Mouse (Mus musculus) intestine, postnatal 0 days (tissue): Measurements from ENCODE around the gene Abcc5. TPM values are rescaled to one million over a fixed set of nuclear protein-coding genes. Genes with fewer than 3 reads are reported as not detected.

Experiments used
- ATAC-seq: fragments of 200-750 bp; cut with Nextera tagmentation; 2 replicates; pipeline ENCODE4 v1.8.0; 2017; ENCODE audit warnings: mild to moderate bottlenecking, moderate TSS enrichment, moderate library complexity
- H3K27ac ChIP-seq: fragments of 300-500 bp; sonication (generic); 2 replicates; pipeline ENCODE4 v1.5.1; 2014; ENCODE audit warnings: mild to moderate bottlenecking, low read depth, low read length, moderate library complexity
- H3K27me3 ChIP-seq: fragments of 300-500 bp; sonication (generic); replicated peaks from 2 replicates; pipeline ENCODE4 v1.6.1; 2014; ENCODE audit warnings: low read length, mixed read lengths; ENCODE audit not compliant: control insufficient read depth, insufficient read depth
- H3K36me3 ChIP-seq: fragments of 300-500 bp; sonication (generic); 2 replicates; pipeline ENCODE4 v1.6.1; 2014; ENCODE audit warnings: mild to moderate bottlenecking, moderate library complexity; ENCODE audit not compliant: control insufficient read depth, insufficient read depth
- H3K4me1 ChIP-seq: fragments of 300-500 bp; sonication (generic); replicated peaks from 2 replicates; pipeline ENCODE4 v1.6.1; 2014; ENCODE audit warnings: antibody characterized with exemption, low read length, mixed read lengths; ENCODE audit not compliant: control insufficient read depth, insufficient read depth
- H3K4me2 ChIP-seq: fragments of 300-500 bp; sonication (generic); replicated peaks from 2 replicates; pipeline ENCODE4 v1.6.1; 2014; ENCODE audit warnings: low read depth, mild to moderate bottlenecking, moderate library complexity
- H3K4me3 ChIP-seq: fragments of 300-500 bp; sonication (generic); 2 replicates; pipeline ENCODE4 v1.5.1; 2014; ENCODE audit warnings: low read depth, low read length
- H3K9ac ChIP-seq: fragments of 300-500 bp; sonication (generic); 2 replicates; pipeline ENCODE4 v1.6.1; 2014; ENCODE audit warnings: mild to moderate bottlenecking, low read depth, low read length
- H3K9me3 ChIP-seq: fragments of 300-500 bp; sonication (generic); 2 replicates; pipeline ENCODE4 v1.6.1; 2016; ENCODE audit warnings: mixed run types; ENCODE audit not compliant: control insufficient read depth
- CTCF ChIP-seq: sonication (generic); IDR thresholded peaks from 2 replicates; pipeline ENCODE4 v1.5.1; 2016; ENCODE audit warnings: low read depth, mild to moderate bottlenecking, control low read depth, antibody characterized with exemption, moderate library complexity
- WGBS: fragments of 180-500 bp; shearing (Covaris S2); extraction: QIAGEN DNeasy Blood & Tissue Kit; methylation state at CpG from one replicate; pipeline ENCODE4 v1.1.7; 2014; 5-methylcytosine and 5-hydroxymethylcytosine counted together
- polyA plus RNA-seq: library from polyadenylated mRNA; unstranded; fragments of >200 nt; fragmentation: Nextera tagmentation; extraction: Ambion mirVana; gene quantifications from 2 replicates; pipeline ENCODE4 v1.2.1, GENCODE M21; 2015

Gene Abcc5
- polyA plus RNA-seq, 1 experiment from 2014 or later: 11.5 TPM

GRCm38 (mm10) chr16:20359643-20360295 lies 66.4 kb downstream of the Abcc5 start:
- Histone ChIP-seq H3K27ac (no peak overlapping the region), H3K9ac (no peak overlapping the region), H3K9me3 (no peaks in the 10 kb centered on the region), H3K4me3 (no peak overlapping the region), H3K27me3 (no peaks in the 10 kb centered on the region), H3K4me1 (no peaks in the 10 kb centered on the region), H3K36me3 (peaks cover 27% of the 10 kb centered on the region), H3K4me2 (no peak overlapping the region)
- TF ChIP-seq CTCF: no peak
- no peak for ATAC-seq
- 92% methylated on average over 9 of the region's 9 CpGs for WGBS

- Histone ChIP-seq H3K4me2 (no peak overlapping the region), H3K27me3 (no peaks in the 10 kb centered on the region), H3K4me3 (no peak overlapping the region), H3K4me1 (no peaks in the 10 kb centered on the region), H3K9me3 (no peaks in the 10 kb centered on the region), H3K9ac (no peak overlapping the region), H3K27ac (no peak overlapping the region), H3K36me3 (peaks cover 27% of the 10 kb centered on the region)
- ATAC-seq: no peak
- no peak for TF ChIP-seq CTCF
- 95% methylated on average over 5 of the region's 5 CpGs for WGBS
Measured at GRCm38 (mm10) chr16:20357837-20358236, 68.4 kb downstream of the Abcc5 start.

GRCm38 (mm10) chr16:20354762-20355161 lies 71.4 kb downstream of the Abcc5 start:
- WGBS: 95% methylated on average over 2 of the region's 2 CpGs
- Histone ChIP-seq H3K4me2 (no peak overlapping the region), H3K4me3 (no peak overlapping the region), H3K36me3 (peaks cover 26% of the 10 kb centered on the region), H3K27ac (no peak overlapping the region), H3K9me3 (no peaks in the 10 kb centered on the region), H3K4me1 (no peaks in the 10 kb centered on the region), H3K27me3 (no peaks in the 10 kb centered on the region), H3K9ac (no peak overlapping the region)
- no peak for TF ChIP-seq CTCF
- ATAC-seq: no peak

- Histone ChIP-seq H3K27me3 (no peaks in the 10 kb centered on the region), H3K27ac (no peak overlapping the region), H3K9me3 (no peaks in the 10 kb centered on the region), H3K4me1 (no peaks in the 10 kb centered on the region), H3K4me3 (no peak overlapping the region), H3K4me2 (no peak overlapping the region), H3K9ac (no peak overlapping the region), H3K36me3 (peaks cover 21% of the 10 kb centered on the region)
- WGBS: 93% methylated on average over 1 of the region's 1 CpGs
- TF ChIP-seq CTCF: no peak
- ATAC-seq: no peak
Measured at GRCm38 (mm10) chr16:20354011-20354410, 72.2 kb downstream of the Abcc5 start.

DNA sequence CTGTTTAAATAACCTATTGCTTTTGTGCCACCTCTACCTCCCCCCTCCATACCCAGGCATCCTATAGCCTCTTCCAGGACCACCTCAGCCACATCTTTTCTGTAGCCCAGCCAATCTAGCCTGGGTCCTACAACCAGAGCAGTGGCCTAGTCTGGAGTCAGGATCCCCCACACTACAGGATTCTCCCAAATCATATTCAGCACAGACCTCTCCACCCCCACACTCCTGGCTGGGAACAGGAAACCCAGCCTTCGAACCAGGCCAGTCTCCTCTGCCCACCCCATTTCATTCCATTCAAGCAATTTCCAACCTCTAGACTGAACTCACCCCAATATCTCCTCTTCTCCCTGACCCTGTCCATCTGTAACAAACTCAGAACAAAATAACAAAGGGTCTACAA lies 80.7 kb downstream of the Abcc5 start:
- Histone ChIP-seq H3K27ac (no peak overlapping the region), H3K9me3 (no peaks in the 10 kb centered on the region), H3K9ac (no peak overlapping the region), H3K36me3 (peaks cover 8% of the 10 kb centered on the region), H3K27me3 (no peaks in the 10 kb centered on the region), H3K4me1 (no peaks in the 10 kb centered on the region), H3K4me2 (no peak overlapping the region), H3K4me3 (no peak overlapping the region)
- no peak for TF ChIP-seq CTCF
- 68% methylated on average over 1 of the region's 1 CpGs for WGBS
- no peak for ATAC-seq

- WGBS: 94% methylated on average over 3 of the region's 3 CpGs
- Histone ChIP-seq H3K36me3 (peaks cover 8% of the 10 kb centered on the region), H3K27ac (no peak overlapping the region), H3K4me3 (no peak overlapping the region), H3K4me2 (no peak overlapping the region), H3K4me1 (no peaks in the 10 kb centered on the region), H3K27me3 (no peaks in the 10 kb centered on the region), H3K9me3 (no peaks in the 10 kb centered on the region), H3K9ac (no peak overlapping the region)
- no peak for TF ChIP-seq CTCF
- no peak for ATAC-seq
Measured at GRCm38 (mm10) chr16:20338616-20339015, 87.6 kb downstream of the Abcc5 start.

- Histone ChIP-seq H3K27ac (no peak overlapping the region), H3K4me2 (no peak overlapping the region), H3K9ac (no peak overlapping the region), H3K4me3 (no peak overlapping the region), H3K4me1 (no peaks in the 10 kb centered on the region), H3K36me3 (peaks cover 23% of the 10 kb centered on the region), H3K27me3 (no peaks in the 10 kb centered on the region), H3K9me3 (no peaks in the 10 kb centered on the region)
- 94% methylated on average over 8 of the region's 8 CpGs for WGBS
- no peak for ATAC-seq
- no peak for TF ChIP-seq CTCF
Measured at GRCm38 (mm10) chr16:20334918-20335317, 91.3 kb downstream of the Abcc5 start.
